Mouse (Mus musculus) natural killer cell, adult 2 months (primary cell): Measurements from ENCODE around the gene Ptprn2.

Experiments used
- DNase-seq, 2 experiments: peaks; one replicate each; pipeline ENCODE4 v3.0.0; 2022; ENCODE audit warnings: low spot score in 2 of 2

Gene Ptprn2

GRCm38 (mm10) chr12:117162180-117162579 is 676.7 kb downstream of the Ptprn2 start:
- DNase-seq = no peak

GRCm38 (mm10) chr12:117163789-117164188 is 678.3 kb downstream of the Ptprn2 start:
- no peak for DNase-seq

GRCm38 (mm10) chr12:117166266-117166665 is 680.7 kb downstream of the Ptprn2 start:
- DNase-seq = no peak

GRCm38 (mm10) chr12:117169670-117170069 is 684.1 kb downstream of the Ptprn2 start:
- no peak for DNase-seq

- DNase-seq = no peak
Observed at GRCm38 (mm10) chr12:117172529-117172884, 687.0 kb downstream of the Ptprn2 start.

- no peak for DNase-seq
Observed at GRCm38 (mm10) chr12:117172885-117173529, 687.5 kb downstream of the Ptprn2 start.

GRCm38 (mm10) chr12:117174189-117174588 is 688.7 kb downstream of the Ptprn2 start:
- no peak for DNase-seq

GRCm38 (mm10) chr12:117175072-117175681 is 689.7 kb downstream of the Ptprn2 start:
- no peak for DNase-seq

GRCm38 (mm10) chr12:117176259-117176823 is 690.8 kb downstream of the Ptprn2 start:
- no peak for DNase-seq

GRCm38 (mm10) chr12:117187167-117187566 is 701.6 kb downstream of the Ptprn2 start:
- DNase-seq = no peak

GRCm38 (mm10) chr12:117192001-117192400 is 706.5 kb downstream of the Ptprn2 start:
- no peak for DNase-seq

GRCm38 (mm10) chr12:117196721-117197425 is 711.4 kb downstream of the Ptprn2 start:
- DNase-seq = no peak

GRCm38 (mm10) chr12:117198093-117198492 is 712.6 kb downstream of the Ptprn2 start:
- DNase-seq = no peak

GRCm38 (mm10) chr12:117200117-117200516 is 714.6 kb downstream of the Ptprn2 start:
- no peak for DNase-seq

- DNase-seq = no peak
Observed at GRCm38 (mm10) chr12:117200590-117200989, 715.1 kb downstream of the Ptprn2 start.

- DNase-seq = no peak
Observed at GRCm38 (mm10) chr12:117203506-117203905, 718.0 kb downstream of the Ptprn2 start.

GRCm38 (mm10) chr12:117204905-117205304 is 719.4 kb downstream of the Ptprn2 start:
- DNase-seq = no peak

- no peak for DNase-seq
Observed at GRCm38 (mm10) chr12:117207421-117208120, 722.1 kb downstream of the Ptprn2 start.

- no peak for DNase-seq
Observed at GRCm38 (mm10) chr12:117210467-117210866, 724.9 kb downstream of the Ptprn2 start.

- DNase-seq = no peak
Observed at GRCm38 (mm10) chr12:117213531-117213930, 728.0 kb downstream of the Ptprn2 start.

- DNase-seq = no peak
Observed at GRCm38 (mm10) chr12:117214272-117214671, 728.8 kb downstream of the Ptprn2 start.

- no peak for DNase-seq
Observed at GRCm38 (mm10) chr12:117214919-117215318, 729.4 kb downstream of the Ptprn2 start.
